Mouse (Mus musculus) R1 (cell line): ENCODE results near the gene Olfr706.
"Not testable (repeated sequence)": the region's sequence is repeated elsewhere in the genome, so short reads cannot be mapped to it uniquely, and the experiment has no call there.

ENCODE experiments used
- DNase-seq: peaks from one replicate; pipeline ENCODE4 v3.0.0-alpha.2; 2018; ENCODE audit warnings: low read depth, low spot score

Gene Olfr706

DNA sequence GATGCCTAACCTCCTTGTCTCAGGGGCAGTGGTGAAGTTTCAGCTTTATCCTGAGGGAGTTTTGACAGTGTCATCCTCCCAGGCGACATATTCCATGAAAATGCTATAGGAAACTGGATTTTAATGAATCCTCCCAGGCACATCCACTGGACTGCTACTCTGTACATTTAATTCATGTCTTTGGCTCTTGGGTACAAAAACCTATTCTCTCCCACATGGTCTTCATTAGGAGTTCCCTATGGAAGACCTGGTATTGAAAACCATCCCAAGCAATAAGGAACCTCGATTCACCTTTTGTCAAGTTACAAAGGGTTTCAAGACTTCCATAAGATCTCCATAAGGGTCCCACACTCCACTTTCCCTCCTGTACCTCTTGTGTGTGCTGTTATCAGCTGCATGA lies at the start of gene Olfr706:
Gene Olfr706, minus strand, starts transcription at position 101 of the 400 bp plus-strand sequence.
- no peak for DNase-seq

GRCm38 (mm10) chr7:106932119-106932518 lies 44.2 kb upstream of the Olfr706 start, which contains the start of gene Olfr709-ps1:
Gene Olfr709-ps1 (minus strand): TSS chr7:106932219.
- no peak for DNase-seq

- not testable (repeated sequence) for DNase-seq
These were observed 33.0 kb upstream of the Olfr706 start for GRCm38 (mm10) chr7:106920961-106921360.

- no peak for DNase-seq
These were observed 19.7 kb upstream of the Olfr706 start, which contains the start of gene Olfr1532-ps1 for GRCm38 (mm10) chr7:106907676-106908075. Gene Olfr1532-ps1 (plus strand): TSS chr7:106908001.

- not testable (repeated sequence) for DNase-seq
These were observed 13.2 kb upstream of the Olfr706 start, which contains the start of gene Olfr707 for GRCm38 (mm10) chr7:106901141-106901540. Gene Olfr707 (minus strand): TSS chr7:106901241.

GRCm38 (mm10) chr7:106876791-106877190 lies 11.2 kb downstream of the Olfr706 start, which contains the start of gene Olfr705:
Gene Olfr705 (minus strand): TSS chr7:106876891.
- no peak for DNase-seq

GRCm38 (mm10) chr7:106862885-106863284 lies 25.1 kb downstream of the Olfr706 start, which contains the start of gene Olfr704:
Gene Olfr704 (plus strand): TSS chr7:106863185.
- DNase-seq = no peak

GRCm38 (mm10) chr7:106843060-106843459 lies 44.9 kb downstream of the Olfr706 start, which contains the start of gene Olfr703:
Gene Olfr703 (plus strand): TSS chr7:106843360.
- DNase-seq = no peak

- no peak for DNase-seq
These were observed 54.2 kb downstream of the Olfr706 start, which contains the start of gene Olfr702 for GRCm38 (mm10) chr7:106833793-106834192. Gene Olfr702 (minus strand): TSS chr7:106833893.
